Mouse (Mus musculus) forelimb bud, embryonic 11.5 days (tissue): Measurements from ENCODE around the gene Slc30a7.

Source experiments
- DNase-seq: peaks from one replicate; pipeline ENCODE4 v3.0.0-alpha.2; 2012; ENCODE audit warnings: low read depth, low spot score

Gene Slc30a7

GRCm38 (mm10) chr3:115992103-115992502, 15.1 kb downstream of the Slc30a7 start:
- DNase-seq, result no peak

GRCm38 (mm10) chr3:115985183-115985892, 21.9 kb downstream of the Slc30a7 start:
- no peak for DNase-seq

- DNase-seq, result no peak
Measured at GRCm38 (mm10) chr3:115984653-115985052, 22.6 kb downstream of the Slc30a7 start.

GRCm38 (mm10) chr3:115983217-115983616, 24.0 kb downstream of the Slc30a7 start:
- DNase-seq, result no peak

GRCm38 (mm10) chr3:115979000-115979399, 28.2 kb downstream of the Slc30a7 start:
- DNase-seq, result peak; percentile 24

- DNase-seq, result no peak
Measured at GRCm38 (mm10) chr3:115974995-115975394, 32.2 kb downstream of the Slc30a7 start.

GRCm38 (mm10) chr3:115974228-115974627, 33.0 kb downstream of the Slc30a7 start:
- no peak for DNase-seq

- DNase-seq, result no peak
Measured at GRCm38 (mm10) chr3:115971891-115972646, 35.1 kb downstream of the Slc30a7 start.

- no peak for DNase-seq
Measured at GRCm38 (mm10) chr3:115971045-115971785, 36.0 kb downstream of the Slc30a7 start.

GRCm38 (mm10) chr3:115968745-115969530, 38.3 kb downstream of the Slc30a7 start:
- no peak for DNase-seq

- DNase-seq, result no peak
Measured at GRCm38 (mm10) chr3:115964071-115964470, 43.1 kb downstream of the Slc30a7 start.

- no peak for DNase-seq
Measured at GRCm38 (mm10) chr3:115963597-115963996, 43.6 kb downstream of the Slc30a7 start.

- peak; percentile 20 for DNase-seq
Measured at GRCm38 (mm10) chr3:115962028-115962415, 45.2 kb downstream of the Slc30a7 start.

- DNase-seq, result peak; percentile 46
Measured at GRCm38 (mm10) chr3:115961311-115962027, 45.7 kb downstream of the Slc30a7 start.

GRCm38 (mm10) chr3:115957223-115957622, 50.0 kb downstream of the Slc30a7 start:
- DNase-seq, result no peak

- DNase-seq, result no peak
Measured at GRCm38 (mm10) chr3:115953088-115953487, 54.1 kb downstream of the Slc30a7 start.

GRCm38 (mm10) chr3:115952356-115952755, 54.9 kb downstream of the Slc30a7 start:
- DNase-seq, result no peak

- no peak for DNase-seq
Measured at GRCm38 (mm10) chr3:115951221-115951620, 56.0 kb downstream of the Slc30a7 start.

- no peak for DNase-seq
Measured at GRCm38 (mm10) chr3:115949921-115950877, 57.0 kb downstream of the Slc30a7 start.
